Mouse (Mus musculus) urinary bladder, postnatal 36 days (tissue): ENCODE measurements around the gene Agxt2.
A peak's percentile ranks its signal among the peaks of the same experiment; 100 is the strongest.

Source experiments
- DNase-seq, 2 experiments: peaks; one replicate each; pipeline ENCODE4 v3.0.0; 2022; ENCODE audit warnings: low spot score in 2 of 2, mixed read lengths in 1 of 2

The Agxt2 gene

GRCm38 (mm10) chr15:10358039-10358948, at the start of gene Agxt2:
Gene Agxt2 (plus strand): TSS chr15:10358532.
- DNase-seq: no peak

DNA sequence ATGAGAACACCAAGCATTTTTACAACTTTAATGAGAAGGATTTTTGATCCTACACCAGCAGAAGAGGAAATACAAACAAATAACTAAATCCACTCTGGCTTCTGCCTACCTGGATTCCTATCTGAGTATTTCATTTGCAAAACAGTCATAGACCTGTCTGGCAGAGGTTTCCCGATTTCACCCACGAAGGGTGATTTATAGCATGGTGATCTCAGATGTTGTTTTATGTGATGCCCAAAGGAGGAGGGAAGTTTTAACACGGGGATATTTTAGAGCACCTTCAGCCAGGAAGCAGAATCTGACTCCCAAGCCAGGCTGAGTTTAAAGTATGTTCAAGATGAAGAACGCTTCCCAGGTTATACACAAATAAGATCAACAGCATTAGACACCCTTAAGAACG, 46.5 kb upstream of the Agxt2 start:
- no peak for DNase-seq

GRCm38 (mm10) chr15:10313522-10314455, 44.5 kb upstream of the Agxt2 start:
- DNase-seq: peak; percentile 31 to 51

- no peak for DNase-seq
Measured at GRCm38 (mm10) chr15:10325080-10325479, 33.3 kb upstream of the Agxt2 start, which contains the start of gene Gm21973. Gene Gm21973 (plus strand): TSS chr15:10325380.

DNA sequence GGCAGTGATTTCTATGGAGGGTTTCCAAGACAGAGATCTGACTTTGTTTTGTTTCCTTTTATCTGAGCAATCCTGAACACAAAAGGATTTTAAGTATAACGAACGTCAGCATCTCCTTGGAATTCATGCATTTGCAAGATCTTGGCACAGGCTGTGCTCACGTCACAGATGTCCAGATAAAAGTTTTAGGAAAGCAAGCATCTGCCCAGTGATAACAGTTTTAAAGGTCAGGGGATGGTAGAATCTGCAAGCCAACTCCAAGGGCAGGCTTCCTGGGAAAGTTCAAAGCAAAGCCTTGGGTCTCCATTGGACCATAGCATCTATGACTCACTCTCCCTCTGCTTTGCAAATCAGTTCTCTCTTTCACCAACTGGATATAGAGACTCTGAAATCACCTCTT, 27.7 kb upstream of the Agxt2 start:
- no peak for DNase-seq

- no peak for DNase-seq
Measured at GRCm38 (mm10) chr15:10332566-10332965, 25.8 kb upstream of the Agxt2 start.

DNA sequence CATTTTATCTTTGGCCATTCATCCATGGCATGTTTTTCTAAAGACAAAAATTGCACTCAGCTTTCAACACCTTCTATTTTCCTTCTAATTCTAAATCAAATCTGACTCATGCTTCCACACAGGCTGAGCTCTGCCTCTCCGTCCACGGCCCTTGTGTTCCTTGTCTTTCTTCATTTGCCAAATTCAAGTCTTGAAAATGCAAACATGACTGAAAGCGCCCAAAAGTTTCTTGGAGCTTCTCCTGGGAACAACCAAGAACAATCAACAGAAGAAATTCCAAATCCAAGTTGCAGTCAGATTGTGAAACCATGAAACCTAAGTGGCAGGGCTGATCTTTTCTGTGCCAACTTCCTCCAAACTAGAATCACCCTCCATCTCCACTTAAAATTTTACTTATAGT, 19.7 kb upstream of the Agxt2 start:
- DNase-seq: no peak

DNA sequence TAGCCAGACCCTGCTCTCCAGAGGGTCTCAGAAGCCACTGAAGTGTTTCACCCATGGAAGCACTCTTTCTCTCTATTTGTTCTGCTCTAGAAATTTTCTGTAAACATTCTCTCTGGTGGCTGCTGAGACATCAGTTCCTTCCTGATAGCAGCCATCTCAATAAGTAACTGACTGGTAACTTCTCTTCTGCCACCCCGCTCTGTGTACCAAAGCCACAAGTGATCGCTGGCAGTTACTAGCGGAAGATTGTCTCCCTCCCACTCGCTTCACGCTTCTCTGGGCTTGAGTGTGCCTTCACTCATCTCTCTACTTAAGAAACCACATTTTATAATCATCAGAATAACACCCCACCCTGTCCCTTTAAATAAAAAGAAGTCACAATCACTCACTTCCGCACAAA, 11.3 kb upstream of the Agxt2 start:
- no peak for DNase-seq

GRCm38 (mm10) chr15:10366331-10366730, 8.0 kb downstream of the Agxt2 start:
- DNase-seq: no peak

- DNase-seq: no peak
Measured at GRCm38 (mm10) chr15:10375404-10375803, 17.1 kb downstream of the Agxt2 start.

DNA sequence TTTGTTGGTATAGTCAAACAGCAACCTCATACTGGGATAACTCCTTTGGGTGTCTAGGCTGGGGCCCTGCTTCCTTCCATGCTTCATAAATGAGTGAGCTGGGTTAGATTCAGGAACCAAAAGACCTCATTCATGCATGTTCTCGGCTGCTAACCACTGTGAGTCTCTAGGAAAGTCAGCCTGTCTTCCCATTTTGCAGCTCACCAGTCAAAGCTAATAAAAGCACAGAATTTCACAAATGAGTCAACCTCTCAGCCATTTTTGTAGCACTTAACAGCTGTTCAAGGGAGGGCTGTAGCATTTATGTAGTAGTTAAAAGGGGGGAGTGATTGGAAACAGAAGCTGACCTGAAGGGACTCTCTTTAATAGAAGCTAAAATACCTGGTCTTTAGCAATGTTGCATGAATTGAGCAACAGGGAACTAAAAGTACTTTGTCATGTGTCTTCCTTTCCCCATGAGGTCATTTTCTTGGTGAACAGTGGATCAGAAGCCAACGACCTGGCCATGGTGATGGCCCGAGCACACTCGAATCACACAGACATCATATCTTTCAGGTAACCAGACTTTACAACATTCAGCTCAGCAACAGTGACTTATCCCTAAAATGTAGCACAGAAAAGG, 20.1 kb downstream of the Agxt2 start:
- DNase-seq: no peak

GRCm38 (mm10) chr15:10379757-10380458, 21.6 kb downstream of the Agxt2 start:
- no peak for DNase-seq

DNA sequence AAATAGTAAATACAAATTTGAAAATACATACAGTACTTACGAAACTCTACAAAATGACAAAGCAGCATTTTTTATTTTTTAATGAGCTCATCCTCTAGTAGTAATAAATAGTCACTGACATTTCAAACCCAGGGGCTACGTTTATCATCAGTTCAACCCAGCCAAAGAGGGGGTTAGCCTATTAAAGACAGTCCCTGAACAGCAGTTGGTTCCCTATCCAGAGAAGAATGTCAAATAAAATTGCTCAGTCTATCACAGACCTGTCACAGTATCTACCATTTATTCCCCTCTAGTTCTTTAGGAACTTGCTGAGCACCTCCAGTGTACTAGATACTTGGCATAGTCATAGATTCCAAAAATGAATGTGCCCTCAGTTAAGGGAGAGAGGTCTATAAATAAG, 28.9 kb downstream of the Agxt2 start:
- no peak for DNase-seq

- DNase-seq: no peak
Measured at GRCm38 (mm10) chr15:10399795-10400194, 41.5 kb downstream of the Agxt2 start.

DNA sequence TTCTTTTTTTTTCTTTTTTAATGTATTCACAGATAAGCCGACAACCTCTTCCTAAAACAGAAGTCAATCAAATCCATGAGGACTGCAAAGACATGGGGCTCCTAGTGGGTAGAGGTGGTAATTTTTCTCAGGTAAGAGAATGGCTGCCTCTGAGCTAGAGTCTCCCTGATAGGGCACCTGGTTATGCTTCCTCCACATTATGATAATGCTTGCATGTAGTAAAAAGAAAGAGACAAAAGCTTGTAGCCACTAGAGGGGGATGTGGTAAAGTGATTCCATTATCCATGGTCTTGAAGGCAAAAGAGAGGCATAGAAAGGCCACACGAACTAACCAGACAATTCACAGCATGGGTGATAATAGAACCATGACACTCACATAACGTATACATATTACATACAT, 42.1 kb downstream of the Agxt2 start:
- DNase-seq: no peak

GRCm38 (mm10) chr15:10409842-10410241, 51.5 kb downstream of the Agxt2 start:
- DNase-seq: no peak

- no peak for DNase-seq
Measured at GRCm38 (mm10) chr15:10410881-10411280, 52.5 kb downstream of the Agxt2 start.

DNA sequence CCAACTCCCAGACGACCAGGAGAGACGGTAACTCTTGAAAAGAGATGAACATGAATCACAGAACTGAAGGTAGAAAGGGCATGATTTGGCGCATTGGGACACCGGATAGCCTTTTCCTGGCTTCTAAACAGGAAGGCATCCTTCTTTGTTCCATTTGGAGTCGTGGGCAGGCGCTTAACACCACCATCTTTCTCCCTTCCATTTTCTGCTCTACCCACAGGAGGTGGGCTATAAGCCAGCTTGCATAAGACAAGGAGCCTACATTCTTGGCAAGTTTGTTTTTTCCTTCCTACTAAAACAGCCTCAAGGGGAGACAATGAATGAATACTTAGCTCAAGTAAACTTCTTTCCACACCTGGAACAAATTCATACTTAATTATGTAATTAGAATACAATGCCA, 55.3 kb downstream of the Agxt2 start:
- no peak for DNase-seq

DNA sequence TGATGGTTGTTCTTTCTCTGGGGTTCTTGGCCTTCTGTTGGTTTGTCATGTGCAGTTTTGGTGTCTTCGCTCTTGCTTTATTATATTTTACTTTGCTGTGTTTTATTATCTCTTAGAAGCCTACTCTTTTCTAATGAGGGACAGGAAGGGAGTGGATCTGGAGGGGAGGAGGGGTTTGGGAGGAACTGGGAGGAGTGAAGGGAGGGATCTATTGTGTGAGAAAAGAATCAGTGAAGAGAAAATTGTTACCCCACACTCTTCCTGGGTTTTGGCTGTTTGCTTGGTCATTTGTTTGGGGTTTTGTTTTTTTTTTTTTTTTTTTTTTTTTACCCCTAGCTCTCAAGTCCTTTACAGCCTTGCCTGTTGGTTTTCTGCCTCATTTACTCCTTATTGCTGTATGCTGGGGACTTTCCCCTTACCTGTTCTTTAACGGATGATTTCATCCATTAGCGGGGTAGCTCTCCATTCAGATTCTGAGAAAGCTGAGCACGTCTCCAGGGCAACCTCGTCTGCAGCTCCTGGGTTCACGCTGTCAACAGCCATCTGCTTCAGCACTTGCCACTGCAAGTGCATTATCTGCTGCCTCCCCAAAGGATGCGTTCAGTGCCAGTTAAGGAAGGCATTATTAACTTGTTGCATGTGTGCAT, 62.9 kb downstream of the Agxt2 start:
- no peak for DNase-seq

DNA sequence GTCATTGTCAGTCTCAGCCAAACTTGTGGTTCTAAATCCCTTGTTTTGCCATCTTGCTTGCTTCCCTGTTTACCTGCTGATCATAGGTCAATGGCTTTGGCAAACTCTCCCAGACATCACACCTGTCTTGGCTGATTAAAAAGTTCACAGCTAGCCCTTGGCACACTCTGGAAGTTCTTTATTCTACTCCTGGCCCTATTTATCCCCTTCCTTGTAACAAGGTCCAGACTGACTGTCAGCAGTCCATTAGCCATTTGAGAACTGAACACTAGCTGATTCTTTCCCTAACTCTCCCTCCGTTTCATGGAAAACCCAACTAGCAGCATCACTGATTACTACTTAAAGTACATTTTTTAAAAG, 63.4 kb downstream of the Agxt2 start:
- DNase-seq: no peak

DNA sequence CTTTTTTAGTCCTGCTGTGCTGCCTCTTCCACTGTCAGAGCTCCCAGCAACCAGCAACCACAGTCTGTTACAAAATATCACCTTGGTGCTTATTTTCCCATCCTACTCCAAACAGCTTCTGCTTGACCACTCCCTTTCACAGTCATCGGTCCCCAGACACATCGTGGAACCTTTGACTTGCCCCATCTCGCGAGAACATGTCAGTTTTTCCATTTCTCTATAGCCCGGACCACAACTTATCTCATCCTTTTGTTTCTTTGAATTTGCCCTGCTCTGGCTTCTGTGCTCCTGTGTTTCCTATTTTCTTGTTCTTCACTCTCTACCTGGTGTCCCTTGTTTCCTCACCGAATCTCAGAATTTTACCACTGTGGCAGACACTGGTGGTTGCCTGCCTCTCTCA, 67.8 kb downstream of the Agxt2 start:
- DNase-seq: no peak
